Mouse (Mus musculus) stomach, postnatal 0 days (tissue): ENCODE measurements around the gene Topbp1. TPM values are rescaled to one million over a fixed set of nuclear protein-coding genes. Genes with fewer than 3 reads are reported as not detected.

Experiments
- ATAC-seq: fragments of 200-750 bp; cut with Nextera tagmentation; 2 replicates; pipeline ENCODE4 v1.8.0; 2017; ENCODE audit not compliant: low FRiP score, low TSS enrichment
- DNase-seq: peaks from one replicate; pipeline ENCODE4 v3.0.0-alpha.2; 2016; ENCODE audit warnings: low spot score
- H3K27ac ChIP-seq: fragments of 300-500 bp; sonication (generic); replicated peaks from 2 replicates; pipeline ENCODE4 v1.5.1; 2014; ENCODE audit warnings: mild to moderate bottlenecking, control low read depth
- H3K27me3 ChIP-seq: fragments of 300-500 bp; sonication (generic); 2 replicates; pipeline ENCODE4 v1.6.1; 2014; ENCODE audit warnings: low read length; ENCODE audit not compliant: control insufficient read depth, insufficient read depth
- H3K36me3 ChIP-seq: fragments of 300-500 bp; sonication (generic); 2 replicates; pipeline ENCODE4 v1.6.1; 2014; ENCODE audit warnings: low read length, mixed read lengths; ENCODE audit not compliant: control insufficient read depth, insufficient read depth
- H3K4me1 ChIP-seq: fragments of 300-500 bp; sonication (generic); replicated peaks from 2 replicates; pipeline ENCODE4 v1.6.1; 2014; ENCODE audit warnings: antibody characterized with exemption; ENCODE audit not compliant: control insufficient read depth, insufficient read depth
- H3K4me2 ChIP-seq: fragments of 300-500 bp; sonication (generic); replicated peaks from 2 replicates; pipeline ENCODE4 v1.6.1; 2014; ENCODE audit warnings: low read depth, mild to moderate bottlenecking, control low read depth, moderate library complexity
- H3K4me3 ChIP-seq: fragments of 300-500 bp; sonication (generic); 2 replicates; pipeline ENCODE4 v1.5.1; 2014; ENCODE audit warnings: low read depth, low read length, control low read depth
- H3K9ac ChIP-seq: fragments of 300-500 bp; sonication (generic); 2 replicates; pipeline ENCODE4 v1.6.1; 2014; ENCODE audit warnings: mild to moderate bottlenecking, low read length, control low read depth, mixed read lengths
- H3K9me3 ChIP-seq: fragments of 300-500 bp; sonication (generic); 2 replicates; pipeline ENCODE4 v1.6.1; 2016; ENCODE audit warnings: low read length; ENCODE audit not compliant: control insufficient read depth
- CTCF ChIP-seq: IDR thresholded peaks from 2 replicates; pipeline ENCODE4 v1.5.1; 2016; ENCODE audit warnings: antibody characterized with exemption, low read depth, mild to moderate bottlenecking, moderate library complexity
- EP300 ChIP-seq: optimal IDR thresholded peaks from 2 replicates; pipeline ENCODE3; 2016; ENCODE audit warnings: antibody characterized with exemption
- WGBS: fragments of 180-500 bp; shearing (Covaris S2); extraction: QIAGEN DNeasy Blood & Tissue Kit; methylation state at CpG from one replicate; pipeline ENCODE4 v1.1.7; 2014; 5-methylcytosine and 5-hydroxymethylcytosine counted together
- polyA plus RNA-seq: library from polyadenylated mRNA; unstranded; fragments of >200 nt; fragmentation: Nextera tagmentation; extraction: Ambion mirVana; gene quantifications from 2 replicates; pipeline ENCODE4 v1.2.1, GENCODE M21; 2015

Topbp1 gene
- polyA plus RNA-seq, 1 experiment from 2014 or later, result 17.2 TPM

DNA sequence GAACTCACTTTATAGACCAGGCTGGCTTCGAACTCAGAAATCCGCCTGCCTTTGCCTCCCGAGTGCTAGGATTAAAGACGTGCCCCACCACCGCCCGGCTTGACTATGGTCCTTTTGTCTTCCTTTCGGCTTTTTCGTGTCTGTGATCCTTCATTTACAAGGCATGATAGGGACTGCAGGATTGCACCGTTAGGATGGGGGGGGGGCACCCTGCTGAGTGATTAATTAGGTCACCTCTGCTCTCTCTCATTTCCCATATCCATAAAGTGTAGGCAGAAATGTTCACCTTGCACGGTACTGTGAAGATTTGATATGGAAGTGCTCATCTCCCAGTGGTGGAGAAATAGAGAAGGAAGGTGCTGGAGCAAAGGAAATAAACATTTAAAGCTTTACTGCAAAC is 73.7 kb downstream of the Topbp1 start:
- WGBS, result 62% methylated on average over 10 of the region's 10 CpGs
- TF ChIP-seq CTCF, result no peak
- no peak for TF ChIP-seq EP300
- no peak for ATAC-seq

DNA sequence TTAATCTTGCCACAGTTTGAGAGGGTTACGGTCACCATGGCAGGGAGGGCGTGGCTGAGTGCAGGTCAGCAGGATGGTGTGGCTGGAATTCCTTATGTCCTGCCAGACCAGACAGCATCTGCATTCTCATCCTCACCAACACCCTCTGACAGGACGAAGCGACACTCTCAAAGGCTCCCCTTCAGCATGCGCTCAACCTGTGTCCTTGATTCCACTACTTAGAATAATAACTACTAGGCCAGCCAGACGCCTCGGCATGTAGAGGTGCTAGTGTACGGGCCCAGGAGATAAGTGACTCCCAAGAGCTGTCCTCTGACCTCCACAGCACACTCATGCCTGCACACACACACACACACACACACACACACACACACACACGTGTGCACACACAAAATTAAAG is 74.2 kb downstream of the Topbp1 start:
- DNase-seq, result no peak
- no peaks in the 10 kb centered on the region for H3K9me3 ChIP-seq
- H3K9ac ChIP-seq, result no peak overlapping the region
- ATAC-seq, result no peak
- H3K4me2 ChIP-seq, result no peak overlapping the region
- no peaks in the 10 kb centered on the region for H3K36me3 ChIP-seq
- H3K27ac ChIP-seq, result no peak overlapping the region
- no peaks in the 10 kb centered on the region for H3K4me1 ChIP-seq
- TF ChIP-seq CTCF (no peak), EP300 (no peak)
- WGBS, result 63% methylated on average over 9 of the region's 9 CpGs
- no peaks in the 10 kb centered on the region for H3K27me3 ChIP-seq
- no peak overlapping the region for H3K4me3 ChIP-seq

More for the DNA sequence above, 73.7 kb downstream of the Topbp1 start:
- no peaks in the 10 kb centered on the region for H3K4me1 ChIP-seq
- no peaks in the 10 kb centered on the region for H3K36me3 ChIP-seq
- DNase-seq, result no peak
- H3K4me2 ChIP-seq, result no peak overlapping the region
- H3K9ac ChIP-seq, result no peak overlapping the region
- no peaks in the 10 kb centered on the region for H3K27me3 ChIP-seq
- no peak overlapping the region for H3K27ac ChIP-seq
- no peaks in the 10 kb centered on the region for H3K9me3 ChIP-seq
- no peak overlapping the region for H3K4me3 ChIP-seq

DNA sequence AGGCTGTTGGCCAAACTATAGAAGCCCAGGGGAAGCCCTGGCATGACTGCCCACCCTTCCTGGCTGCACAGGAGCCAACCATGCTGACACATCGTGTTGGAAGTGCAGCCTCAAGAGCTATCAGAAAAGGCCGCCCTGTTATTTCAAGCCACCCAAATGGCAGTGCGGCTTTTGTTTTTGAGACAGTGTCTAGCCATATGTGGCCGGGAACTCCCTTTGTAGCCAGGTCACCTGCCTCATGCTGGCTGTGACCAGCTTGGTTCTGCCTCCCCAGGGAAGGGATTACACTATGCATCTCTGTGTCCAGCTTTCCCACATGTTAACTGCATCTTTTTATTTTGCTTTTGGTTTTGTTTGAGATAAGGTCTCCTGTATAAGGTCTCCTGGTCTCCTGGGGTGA is 75.6 kb downstream of the Topbp1 start:
- no peaks in the 10 kb centered on the region for H3K27me3 ChIP-seq
- H3K4me2 ChIP-seq, result no peak overlapping the region
- no peak overlapping the region for H3K9ac ChIP-seq
- no peaks in the 10 kb centered on the region for H3K36me3 ChIP-seq
- ATAC-seq (no peak), DNase-seq (no peak)
- 87% methylated on average over 4 of the region's 4 CpGs for WGBS
- H3K9me3 ChIP-seq, result no peaks in the 10 kb centered on the region
- H3K4me1 ChIP-seq, result no peaks in the 10 kb centered on the region
- H3K4me3 ChIP-seq, result no peak overlapping the region
- TF ChIP-seq EP300 (no peak), CTCF (no peak)
- H3K27ac ChIP-seq, result no peak overlapping the region

DNA sequence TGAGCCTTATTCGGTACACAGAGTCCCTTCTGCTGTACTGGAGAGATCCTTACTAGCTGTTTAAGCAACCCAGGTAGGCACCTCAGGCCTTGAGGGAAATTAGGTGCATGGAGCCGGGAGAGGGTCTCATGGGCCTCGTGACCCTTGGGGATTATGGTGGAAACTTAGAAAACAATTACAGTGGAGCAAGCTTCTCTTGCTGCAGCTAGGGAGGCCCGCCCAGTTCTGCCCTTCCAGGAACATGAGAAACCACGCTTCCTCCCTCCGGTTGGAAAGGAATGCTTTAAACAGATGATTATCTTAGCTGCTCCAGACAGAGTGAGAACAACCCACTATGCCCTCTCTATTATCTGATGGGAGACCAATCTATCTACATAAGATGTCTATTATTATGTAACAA is 78.0 kb downstream of the Topbp1 start:
- DNase-seq (no peak), ATAC-seq (no peak)
- 32% methylated on average over 6 of the region's 6 CpGs for WGBS
- Histone ChIP-seq H3K27me3 (no peaks in the 10 kb centered on the region), H3K27ac (no peak overlapping the region), H3K4me2 (no peak overlapping the region), H3K4me1 (0 out of 2 replicates have a peak, but pooled peaks cover 2% of the 10 kb centered on the region), H3K9me3 (no peaks in the 10 kb centered on the region), H3K36me3 (no peaks in the 10 kb centered on the region), H3K4me3 (no peak overlapping the region), H3K9ac (no peak overlapping the region)
- TF ChIP-seq CTCF (no peak), EP300 (no peak)

DNA sequence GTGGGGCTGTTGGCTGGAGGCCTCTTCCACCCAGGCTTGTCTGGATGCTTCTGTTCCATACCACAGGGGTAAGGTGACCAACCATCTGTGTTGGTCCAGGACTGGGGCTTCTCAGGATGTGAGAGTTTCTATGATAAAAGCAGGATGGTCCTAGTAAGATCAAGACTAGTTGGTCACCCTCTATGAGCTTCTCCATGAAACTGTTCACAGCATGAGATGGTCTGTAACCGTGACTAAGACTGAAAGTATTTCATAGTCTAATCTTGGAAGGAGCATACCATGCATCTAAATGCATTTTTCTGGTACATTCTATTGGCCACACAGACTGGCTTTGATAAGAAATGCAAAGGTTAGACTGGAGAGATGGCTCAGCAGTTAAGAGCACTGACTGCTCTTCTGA is 78.6 kb downstream of the Topbp1 start:
- H3K36me3 ChIP-seq, result no peaks in the 10 kb centered on the region

DNA sequence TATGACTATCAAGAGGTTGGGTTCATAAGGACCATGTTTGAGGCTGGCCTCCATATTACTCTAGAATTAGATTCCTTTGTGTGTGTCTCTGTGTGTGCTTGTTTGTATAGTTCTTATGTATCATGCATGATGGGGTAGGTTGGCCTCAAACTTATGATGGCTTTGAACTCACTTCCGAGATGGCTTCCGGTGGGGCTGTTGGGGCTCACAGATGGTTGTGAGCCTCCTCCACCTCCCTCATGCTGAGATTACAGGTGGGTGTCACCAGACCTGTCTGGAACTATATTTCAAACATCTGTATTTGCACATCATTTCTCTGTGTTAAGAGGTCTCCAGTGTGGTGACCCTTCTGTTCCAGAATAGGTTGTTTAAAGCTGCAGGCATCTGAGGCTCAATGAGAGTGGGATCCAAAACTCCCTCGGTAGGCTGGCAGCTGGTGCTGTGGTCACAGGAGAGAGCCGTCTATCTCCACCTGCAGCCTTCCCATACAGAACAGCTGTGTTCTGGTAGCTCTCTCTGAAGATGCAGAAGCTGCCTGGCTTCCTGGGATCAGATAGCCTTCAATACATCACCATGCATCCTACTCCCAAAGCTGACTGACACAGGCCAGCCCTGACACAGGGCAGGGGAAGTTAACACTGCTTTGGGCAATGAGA is 79.3 kb downstream of the Topbp1 start:
- Histone ChIP-seq H3K9me3 (no peaks in the 10 kb centered on the region), H3K4me3 (no peak overlapping the region), H3K36me3 (no peaks in the 10 kb centered on the region), H3K27me3 (no peaks in the 10 kb centered on the region), H3K4me2 (no peak overlapping the region), H3K4me1 (0 out of 2 replicates have a peak, but pooled peaks cover 2% of the 10 kb centered on the region), H3K9ac (no peak overlapping the region), H3K27ac (no peak overlapping the region)
- 72% methylated on average over 4 of the region's 4 CpGs for WGBS
- TF ChIP-seq CTCF (no peak), EP300 (no peak)
- ATAC-seq (no peak), DNase-seq (no peak)

More for the DNA sequence above, 78.6 kb downstream of the Topbp1 start:
- DNase-seq (no peak), ATAC-seq (no peak)
- H3K27me3 ChIP-seq, result no peaks in the 10 kb centered on the region
- H3K4me3 ChIP-seq, result no peak overlapping the region
- no peak for TF ChIP-seq EP300
- TF ChIP-seq CTCF, result no peak
- 0 out of 2 replicates have a peak, but pooled peaks cover 2% of the 10 kb centered on the region for H3K4me1 ChIP-seq
- H3K9ac ChIP-seq, result no peak overlapping the region
- no peak overlapping the region for H3K27ac ChIP-seq
- H3K9me3 ChIP-seq, result no peaks in the 10 kb centered on the region
- WGBS, result 93% methylated on average over 1 of the region's 1 CpGs
- no peak overlapping the region for H3K4me2 ChIP-seq
